Mouse (Mus musculus) hindbrain, embryonic 13.5 days (tissue): Measurements from ENCODE around the gene Creb1. TPM values are rescaled to one million over a fixed set of nuclear protein-coding genes. Genes with fewer than 3 reads are reported as not detected.
A peak's percentile ranks its signal among the peaks of the same experiment; 100 is the strongest.

Source experiments
- ATAC-seq: fragments of 200-750 bp; cut with Nextera tagmentation; 2 replicates; pipeline ENCODE4 v1.8.0; 2017; ENCODE audit warnings: moderate TSS enrichment; ENCODE audit not compliant: low FRiP score
- H3K27ac ChIP-seq: fragments of 300-500 bp; sonication (generic); 2 replicates; pipeline ENCODE4 v1.5.1; 2015; ENCODE audit warnings: inconsistent platforms, mild to moderate bottlenecking, moderate library complexity
- H3K27me3 ChIP-seq: fragments of 300-500 bp; sonication (generic); 2 replicates; pipeline ENCODE4 v1.6.1; 2015; ENCODE audit warnings: mild to moderate bottlenecking, inconsistent platforms
- H3K36me3 ChIP-seq: fragments of 300-500 bp; sonication (generic); 2 replicates; pipeline ENCODE4 v1.6.1; 2015; ENCODE audit warnings: mild to moderate bottlenecking, inconsistent platforms
- H3K4me1 ChIP-seq: fragments of 300-500 bp; sonication (generic); replicated peaks from 2 replicates; pipeline ENCODE4 v1.6.1; 2015; ENCODE audit warnings: inconsistent platforms
- H3K4me2 ChIP-seq: fragments of 300-500 bp; sonication (generic); 2 replicates; pipeline ENCODE4 v1.6.1; 2015; ENCODE audit warnings: inconsistent platforms, mild to moderate bottlenecking, moderate library complexity
- H3K4me3 ChIP-seq: fragments of 300-500 bp; sonication (generic); 2 replicates; pipeline ENCODE4 v1.5.1; 2015; ENCODE audit warnings: mild to moderate bottlenecking, inconsistent platforms
- H3K9ac ChIP-seq: fragments of 300-500 bp; sonication (generic); 2 replicates; pipeline ENCODE4 v1.6.1; 2015; ENCODE audit warnings: mild to moderate bottlenecking, inconsistent platforms
- H3K9me3 ChIP-seq: fragments of 300-500 bp; sonication (generic); 2 replicates; pipeline ENCODE4 v1.6.1; 2016; ENCODE audit warnings: inconsistent platforms
- WGBS: fragments of 180-500 bp; shearing (Covaris S2); methylation state at CpG from one replicate; pipeline ENCODE4 v1.1.7; 2015; 5-methylcytosine and 5-hydroxymethylcytosine counted together
- polyA plus RNA-seq: library from polyadenylated mRNA; unstranded; fragments of >200 nt; fragmentation: Nextera tagmentation; extraction: Ambion mirVana; gene quantifications from 2 replicates; pipeline ENCODE4 v1.2.1, GENCODE M21; 2015

The Creb1 gene
- polyA plus RNA-seq, 1 experiment from 2014 or later = 35.5 TPM

- 92% methylated on average over 9 of the region's 9 CpGs for WGBS
- Histone ChIP-seq H3K4me3 (no peak overlapping the region), H3K4me1 (peaks cover 27% of the 10 kb centered on the region), H3K27ac (no peak overlapping the region), H3K9ac (no peak overlapping the region), H3K27me3 (no peaks in the 10 kb centered on the region), H3K9me3 (no peaks in the 10 kb centered on the region), H3K4me2 (no peak overlapping the region), H3K36me3 (peaks cover 21% of the 10 kb centered on the region)
- ATAC-seq = no peak
Observed at GRCm38 (mm10) chr1:64614311-64614710, 81.9 kb downstream of the Creb1 start.

- 83% methylated on average over 10 of the region's 10 CpGs for WGBS
- H3K4me2 ChIP-seq = no peak overlapping the region
- no peak for ATAC-seq
Observed at GRCm38 (mm10) chr1:64614801-64615345, 82.4 kb downstream of the Creb1 start.

GRCm38 (mm10) chr1:64615531-64615991, 83.1 kb downstream of the Creb1 start:
- H3K4me2 ChIP-seq = peak overlapping the region; percentile 65
- ATAC-seq = no peak
- peaks cover 8% of the 10 kb centered on the region for H3K36me3 ChIP-seq
- 87% methylated on average over 11 of the region's 11 CpGs for WGBS
- no peak overlapping the region for H3K4me3 ChIP-seq
- H3K4me1 ChIP-seq = peaks cover 27% of the 10 kb centered on the region
- H3K9me3 ChIP-seq = no peaks in the 10 kb centered on the region
- no peaks in the 10 kb centered on the region for H3K27me3 ChIP-seq
- peak overlapping the region; percentile 96 for H3K9ac ChIP-seq
- no peak overlapping the region for H3K27ac ChIP-seq

More at GRCm38 (mm10) chr1:64614801-64615345, 82.4 kb downstream of the Creb1 start:
- no peak overlapping the region for H3K4me3 ChIP-seq
- H3K27ac ChIP-seq = no peak overlapping the region
- peaks cover 15% of the 10 kb centered on the region for H3K36me3 ChIP-seq
- 0 out of 2 replicates have a peak overlapping the region, but pooled peaks have one; percentile 9 for H3K9ac ChIP-seq
- peaks cover 27% of the 10 kb centered on the region for H3K4me1 ChIP-seq
- H3K9me3 ChIP-seq = no peaks in the 10 kb centered on the region
- H3K27me3 ChIP-seq = no peaks in the 10 kb centered on the region

DNA sequence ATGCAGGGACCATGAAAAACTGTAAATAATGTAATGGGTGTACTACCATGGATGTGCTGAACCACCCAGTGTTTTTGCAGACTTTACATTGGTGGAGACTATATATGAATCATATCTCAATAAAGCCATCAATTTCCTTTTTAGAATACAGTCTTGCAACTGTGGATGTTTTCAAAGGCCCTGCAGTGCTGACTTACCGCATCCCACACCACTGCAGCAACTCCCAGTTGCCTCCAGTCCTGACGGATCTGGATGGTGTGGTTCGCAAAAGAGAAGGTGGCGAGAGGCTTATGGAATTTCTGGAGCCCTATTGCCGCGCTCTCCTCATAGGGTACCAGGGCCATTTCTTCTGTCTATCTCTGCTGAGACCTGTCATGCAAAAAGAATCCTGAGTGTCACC, 83.6 kb downstream of the Creb1 start:
- peak overlapping the region; percentile 97; the same call in 1 of the 2 replicates for H3K27ac ChIP-seq
- peak overlapping the region; percentile 96 for H3K9ac ChIP-seq
- H3K4me2 ChIP-seq = peak overlapping the region; percentile 65

DNA sequence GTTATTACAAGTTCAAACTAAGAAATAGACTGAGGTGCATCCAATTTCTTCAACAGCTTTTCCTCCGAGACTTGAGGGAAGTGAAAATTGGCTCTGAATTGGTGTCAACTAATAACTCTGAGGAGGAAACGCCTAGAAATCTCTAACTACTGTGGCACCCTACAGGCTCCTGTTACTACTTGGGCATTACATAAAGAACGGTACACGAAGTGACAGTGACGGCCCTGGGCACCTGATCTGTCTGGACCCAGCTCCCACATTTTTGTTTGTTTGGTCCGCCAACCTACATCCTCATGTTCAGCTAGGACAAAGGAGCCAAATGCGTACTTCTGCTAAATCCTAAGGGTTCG, 84.1 kb downstream of the Creb1 start:
- H3K36me3 ChIP-seq = peaks cover 7% of the 10 kb centered on the region
- H3K4me3 ChIP-seq = peak overlapping the region; percentile 72
- WGBS = 7% methylated on average over 8 of the region's 8 CpGs
- H3K27me3 ChIP-seq = no peaks in the 10 kb centered on the region
- peak overlapping the region; percentile 97 for H3K27ac ChIP-seq
- peak; percentile 53 for ATAC-seq
- H3K9me3 ChIP-seq = no peaks in the 10 kb centered on the region
- H3K4me1 ChIP-seq = peaks cover 27% of the 10 kb centered on the region
- H3K9ac ChIP-seq = peak overlapping the region; percentile 96
- H3K4me2 ChIP-seq = peak overlapping the region; percentile 65

More for the DNA sequence above, 83.6 kb downstream of the Creb1 start:
- WGBS = 67% methylated on average over 6 of the region's 6 CpGs
- Histone ChIP-seq H3K4me1 (peaks cover 27% of the 10 kb centered on the region), H3K4me3 (peak overlapping the region; percentile 72), H3K9me3 (no peaks in the 10 kb centered on the region), H3K27me3 (no peaks in the 10 kb centered on the region), H3K36me3 (peaks cover 7% of the 10 kb centered on the region)
- ATAC-seq = no peak

GRCm38 (mm10) chr1:64616881-64617714, 84.7 kb downstream of the Creb1 start, which contains the start of gene Mettl21a:
TSS of gene Mettl21a (minus strand) at chr1:64617242.
- WGBS = under 1% methylated on average over 72 of the region's 72 CpGs
- Histone ChIP-seq H3K27ac (peak within 1 kb of the TSS; percentile 97), H3K4me3 (peak within 1 kb of the TSS; percentile 72), H3K4me1 (peaks cover 27% of the 10 kb centered on the region), H3K36me3 (peaks cover 6% of the 10 kb centered on the region), H3K27me3 (no peaks in the 10 kb centered on the region), H3K9ac (peak within 1 kb of the TSS; percentile 96), H3K9me3 (no peaks in the 10 kb centered on the region), H3K4me2 (peak within 1 kb of the TSS; percentile 65)
- ATAC-seq = peak; percentile 97

DNA sequence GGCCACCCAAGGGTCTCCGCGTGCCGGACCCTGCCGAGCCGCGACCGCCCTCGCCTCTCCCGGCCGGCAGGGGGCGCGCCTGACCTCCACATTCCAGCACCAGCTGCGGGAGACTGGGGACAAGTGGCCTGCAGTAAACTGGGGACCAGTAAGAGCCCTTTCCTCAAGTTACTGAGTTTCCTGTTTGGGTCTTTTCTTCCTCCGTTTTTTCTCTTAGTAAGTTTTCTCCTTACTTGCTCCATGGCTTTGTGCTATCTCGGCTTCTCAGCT, 85.2 kb downstream of the Creb1 start:
- 0 out of 2 replicates have a peak, but pooled peaks cover 4% of the 10 kb centered on the region for H3K36me3 ChIP-seq
- WGBS = under 1% methylated on average over 15 of the region's 15 CpGs
- peak overlapping the region; percentile 96 for H3K9ac ChIP-seq
- no peaks in the 10 kb centered on the region for H3K27me3 ChIP-seq
- ATAC-seq = peak; percentile 83
- peaks cover 27% of the 10 kb centered on the region for H3K4me1 ChIP-seq
- H3K9me3 ChIP-seq = no peaks in the 10 kb centered on the region
- peak overlapping the region; percentile 65 for H3K4me2 ChIP-seq
- H3K27ac ChIP-seq = peak overlapping the region; percentile 97
- H3K4me3 ChIP-seq = peak overlapping the region; percentile 72

- no peaks in the 10 kb centered on the region for H3K27me3 ChIP-seq
- H3K9me3 ChIP-seq = no peaks in the 10 kb centered on the region
- 69% methylated on average over 3 of the region's 3 CpGs for WGBS
- peak overlapping the region; percentile 96 for H3K9ac ChIP-seq
- H3K4me3 ChIP-seq = peak overlapping the region; percentile 72
- H3K4me1 ChIP-seq = peaks cover 27% of the 10 kb centered on the region
- H3K27ac ChIP-seq = peak overlapping the region; percentile 97
- H3K4me2 ChIP-seq = peak overlapping the region; percentile 65
- 0 out of 2 replicates have a peak, but pooled peaks cover 4% of the 10 kb centered on the region for H3K36me3 ChIP-seq
- ATAC-seq = no peak
Observed at GRCm38 (mm10) chr1:64618226-64618625, 85.8 kb downstream of the Creb1 start.

DNA sequence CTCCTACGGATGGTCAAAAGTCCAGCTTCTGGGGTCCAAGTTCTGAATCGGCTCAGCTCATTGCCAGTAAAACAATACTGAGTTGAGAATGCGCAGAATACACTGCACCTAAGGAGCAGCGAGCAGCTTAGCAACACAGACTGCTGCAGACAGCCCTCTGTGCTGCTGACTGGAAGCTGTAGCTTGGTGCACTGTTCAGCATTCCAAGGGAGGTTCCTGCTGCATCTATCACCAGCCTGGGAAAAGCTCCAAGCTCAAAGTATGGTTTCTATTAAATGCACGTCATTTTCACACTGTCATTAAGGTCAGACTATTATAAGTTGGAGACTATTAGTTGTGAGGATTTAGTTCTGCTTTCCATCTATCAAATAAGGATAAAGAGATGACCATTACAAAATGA, 88.7 kb downstream of the Creb1 start:
- Histone ChIP-seq H3K4me1 (peaks cover 15% of the 10 kb centered on the region), H3K27me3 (no peaks in the 10 kb centered on the region), H3K36me3 (no peaks in the 10 kb centered on the region), H3K4me3 (no peak overlapping the region), H3K4me2 (no peak overlapping the region), H3K9ac (no peak overlapping the region), H3K9me3 (no peaks in the 10 kb centered on the region), H3K27ac (no peak overlapping the region)
- 87% methylated on average over 5 of the region's 5 CpGs for WGBS
- ATAC-seq = no peak

GRCm38 (mm10) chr1:64623558-64624435, 91.4 kb downstream of the Creb1 start:
- 56% methylated on average over 12 of the region's 12 CpGs for WGBS
- Histone ChIP-seq H3K27ac (no peak overlapping the region), H3K4me2 (no peak overlapping the region), H3K36me3 (no peaks in the 10 kb centered on the region), H3K9me3 (no peaks in the 10 kb centered on the region), H3K9ac (no peak overlapping the region), H3K4me1 (peaks cover under 1% of the 10 kb centered on the region; the same call in 1 of the 2 replicates), H3K27me3 (no peaks in the 10 kb centered on the region), H3K4me3 (no peak overlapping the region)
- no peak for ATAC-seq

GRCm38 (mm10) chr1:64625214-64625613, 92.8 kb downstream of the Creb1 start:
- no peaks in the 10 kb centered on the region for H3K27me3 ChIP-seq
- no peaks in the 10 kb centered on the region for H3K36me3 ChIP-seq
- H3K27ac ChIP-seq = no peak overlapping the region
- no peaks in the 10 kb centered on the region for H3K9me3 ChIP-seq
- H3K4me3 ChIP-seq = no peak overlapping the region
- no peak for ATAC-seq
- no peaks in the 10 kb centered on the region for H3K4me1 ChIP-seq
- no peak overlapping the region for H3K4me2 ChIP-seq
- no peak overlapping the region for H3K9ac ChIP-seq

DNA sequence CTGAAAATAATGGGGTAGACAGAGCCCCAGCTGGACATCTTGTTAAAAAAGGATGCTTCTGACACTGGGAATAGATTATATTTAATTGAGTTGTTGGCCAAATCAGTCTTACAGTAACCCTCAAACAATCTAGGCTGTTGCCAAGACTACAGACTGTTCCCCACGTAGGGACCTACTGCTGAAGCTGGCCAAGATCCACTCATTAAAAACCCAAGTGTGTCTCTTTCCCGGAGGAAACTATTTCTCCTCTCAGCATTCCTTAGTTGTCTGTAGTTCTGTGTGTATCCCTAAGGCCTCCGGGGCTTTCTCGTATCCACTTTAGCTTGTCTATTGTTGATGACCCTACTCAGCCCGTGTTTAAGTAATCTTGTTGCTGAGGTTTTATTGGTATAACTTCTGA, 99.1 kb downstream of the Creb1 start:
- no peak overlapping the region for H3K27ac ChIP-seq
- no peak overlapping the region for H3K4me2 ChIP-seq
- no peaks in the 10 kb centered on the region for H3K9me3 ChIP-seq
- H3K27me3 ChIP-seq = no peaks in the 10 kb centered on the region
- H3K4me3 ChIP-seq = no peak overlapping the region
- H3K4me1 ChIP-seq = no peaks in the 10 kb centered on the region
- no peaks in the 10 kb centered on the region for H3K36me3 ChIP-seq
- no peak for ATAC-seq
- no peak overlapping the region for H3K9ac ChIP-seq
- WGBS = 74% methylated on average over 5 of the region's 5 CpGs
